Mouse (Mus musculus): ENCODE measurements at regions not wholly inside any gene's neighbourhood (a gene's known extent, or its start where the extent isn't known, plus 50 kb on each side); places are given as distances from the start of the nearest gene placed in this dataset.

DNA sequence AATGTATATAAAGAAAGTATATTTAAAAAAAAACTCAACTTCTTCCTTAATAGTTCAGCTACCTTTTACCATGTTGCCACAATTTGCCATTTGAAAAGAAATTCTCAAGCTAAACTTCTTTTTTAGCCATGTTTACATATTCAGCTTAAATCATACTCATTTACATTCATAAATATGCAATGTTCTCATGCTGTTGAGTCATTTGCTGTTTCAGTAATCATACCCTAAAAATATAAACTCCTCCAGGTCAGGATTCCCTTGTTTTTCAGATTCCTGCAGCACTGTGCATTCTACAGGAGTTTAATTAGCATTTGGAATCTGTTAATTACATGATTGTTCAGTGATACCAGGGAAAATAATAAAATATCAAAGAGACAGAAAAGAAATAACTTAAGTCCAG is 300.5 kb downstream of the Efnb2 start:
- TF ChIP-seq CTCF (IDR thresholded peaks at IDR 0.05; ENCODE audit: insufficient read depth, low read length) (no peak), POLR2A (IDR thresholded peaks at IDR 0.05; ENCODE audit: borderline replicate concordance, extremely low read depth, low read depth, low read length) (no peak)
